Mouse (Mus musculus): ENCODE results near the gene Selenoi.
"Not testable (repeated sequence)": the region's sequence is repeated elsewhere in the genome, so short reads cannot be mapped to it uniquely, and the experiment has no call there.

The Selenoi gene

DNA sequence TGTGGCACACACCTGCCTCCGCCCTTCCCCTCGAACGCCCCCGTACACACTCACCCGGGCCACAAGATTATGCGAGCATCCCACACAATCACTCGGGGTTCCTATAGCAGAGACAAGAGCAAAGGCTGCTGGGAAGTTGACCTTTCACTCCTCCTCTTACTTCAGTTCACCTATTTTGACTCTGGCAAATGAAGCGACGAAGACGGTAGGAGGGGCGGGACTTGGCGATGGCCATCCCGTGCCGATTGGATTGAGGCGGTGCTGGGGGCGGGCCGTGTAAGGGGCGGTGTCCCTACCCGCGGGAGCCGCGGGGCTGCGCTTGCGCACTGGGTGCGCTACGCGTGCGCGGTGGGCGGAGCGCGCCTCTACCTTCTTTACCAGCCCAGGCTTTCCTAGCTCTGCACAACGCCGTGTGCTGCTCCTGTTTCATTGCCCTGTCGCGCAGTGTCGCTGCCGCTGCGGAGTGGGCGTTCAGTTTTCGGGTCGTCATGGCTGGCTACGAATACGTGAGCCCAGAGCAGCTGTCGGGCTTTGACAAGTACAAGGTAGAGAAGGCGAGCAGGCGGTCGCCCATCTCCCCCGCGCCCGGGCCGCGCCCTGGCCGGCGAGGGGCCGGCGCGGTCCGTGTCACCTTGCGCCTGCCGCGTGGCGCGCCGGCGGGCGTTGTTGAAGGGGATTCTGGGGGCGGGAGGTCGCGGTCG, at the start of gene Selenoi:
Selenoi (plus strand) TSS at position 311 of the 701 bp plus-strand sequence.
- DNase-seq, result peak; percentile 98

DNA sequence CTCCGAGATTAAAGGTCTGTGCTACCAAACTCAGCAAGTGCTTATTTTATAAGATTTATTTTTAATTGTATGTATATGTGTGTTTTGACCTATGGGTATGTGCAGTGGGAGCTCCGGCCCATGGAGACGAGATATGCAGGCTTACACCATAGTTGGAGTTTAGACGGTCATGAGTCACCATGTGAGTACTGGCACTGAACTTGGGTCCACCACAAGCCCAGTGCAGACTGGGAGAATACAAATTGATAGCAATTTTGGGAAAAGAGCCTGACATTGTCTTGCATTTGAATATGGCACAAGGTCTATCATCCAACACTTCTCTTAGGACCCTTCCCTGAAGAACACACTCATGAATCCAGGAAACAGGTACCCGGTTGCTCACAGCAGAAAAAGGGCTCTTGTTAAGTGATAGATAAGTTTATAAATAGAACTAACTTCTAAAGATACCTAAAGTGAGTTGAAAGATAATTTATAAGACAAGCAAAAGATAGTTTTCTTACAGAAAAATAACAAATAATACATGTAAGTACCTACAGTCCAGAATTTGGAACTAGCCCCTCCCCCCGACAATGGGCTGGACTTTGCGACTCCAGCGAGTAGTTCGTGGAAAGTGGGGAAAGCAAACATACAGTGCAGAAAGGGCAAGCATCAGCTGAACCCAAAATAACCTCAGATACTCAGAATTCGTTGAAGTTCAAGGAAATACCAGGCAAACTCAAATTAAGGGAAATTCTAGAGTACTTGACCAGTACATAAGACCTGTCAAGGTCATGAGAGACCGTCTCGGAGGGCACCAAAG, 44.5 kb upstream of the Selenoi start:
- DNase-seq, result no peak

DNA sequence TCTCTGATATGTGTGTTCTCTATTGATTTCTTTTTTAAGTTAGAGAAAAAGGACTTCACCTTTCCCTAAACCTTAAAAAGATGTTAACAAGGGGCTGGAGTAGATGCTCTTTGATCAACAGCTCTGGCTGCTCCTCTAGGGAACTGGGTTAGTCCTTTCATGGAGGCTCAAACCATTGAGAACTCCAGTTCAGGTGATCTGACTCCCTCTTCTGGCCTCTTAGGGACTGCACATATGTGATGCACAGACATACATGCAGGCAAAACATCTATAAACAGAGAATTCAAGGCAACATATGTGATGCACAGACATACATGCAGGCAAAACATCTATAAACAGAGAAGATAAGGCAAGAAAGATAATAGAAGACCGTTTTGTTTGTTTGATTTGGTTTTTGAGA, 39.9 kb upstream of the Selenoi start:
- DNase-seq, result peak; percentile 20

DNA sequence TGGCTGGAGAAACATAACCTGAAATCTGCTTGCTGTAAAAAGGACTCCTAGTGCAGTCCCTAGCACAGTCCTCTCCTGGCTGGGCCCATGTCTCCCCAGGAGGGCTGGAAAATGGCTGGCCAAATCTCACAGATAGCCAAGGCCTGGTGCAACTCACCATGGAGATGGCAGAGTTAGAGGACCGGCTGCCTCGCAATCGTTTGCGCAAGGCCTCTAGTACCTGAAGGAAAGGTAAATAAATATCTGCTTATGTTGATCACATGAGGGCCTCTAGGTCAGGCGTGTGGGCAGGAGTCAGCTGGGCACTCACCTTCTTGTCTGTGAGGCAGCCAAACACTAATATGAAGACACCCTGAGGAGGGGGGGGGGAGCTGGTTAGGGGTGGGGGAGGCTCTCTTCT, 37.0 kb upstream of the Selenoi start:
- no peak for DNase-seq

DNA sequence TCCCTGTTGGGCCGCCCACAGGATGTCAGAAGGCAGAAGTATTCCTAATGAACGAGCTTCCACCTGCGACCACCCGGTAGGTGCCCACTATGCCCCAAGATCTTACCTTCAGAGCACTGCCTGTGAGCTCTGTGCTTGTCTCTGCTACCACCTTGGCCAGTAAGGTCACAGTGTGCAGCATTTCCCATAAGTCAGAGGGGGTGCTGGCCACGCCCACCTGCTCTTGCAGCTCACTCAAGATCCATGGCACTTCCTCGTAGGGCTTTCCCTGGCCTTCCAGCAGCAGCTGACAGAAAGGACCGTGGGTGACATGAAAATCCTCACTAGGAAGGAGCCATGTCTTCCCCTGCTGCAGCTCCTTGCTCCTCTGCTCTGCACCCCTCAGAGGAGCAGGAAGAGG, 34.1 kb upstream of the Selenoi start:
- no peak for DNase-seq

DNA sequence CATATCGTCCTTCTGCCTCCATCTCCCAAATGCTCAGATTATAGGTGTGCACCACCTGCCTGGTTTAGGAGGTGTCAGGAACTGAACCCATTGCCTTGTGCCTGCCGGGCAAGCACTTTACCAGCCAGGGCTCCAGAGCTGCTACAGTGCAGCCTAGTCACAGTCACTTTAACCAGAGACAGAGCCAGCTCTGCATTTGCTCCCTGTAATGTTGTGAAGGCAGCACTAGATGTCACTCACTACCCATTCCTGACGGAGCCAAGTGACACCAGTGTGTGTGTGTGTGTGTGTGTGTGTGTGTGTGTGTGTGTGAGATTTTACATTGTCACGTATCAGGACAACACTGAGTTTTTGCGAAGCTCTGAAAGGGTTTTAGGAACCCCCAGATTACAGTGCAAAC, 30.9 kb upstream of the Selenoi start:
- DNase-seq, result peak; percentile 70

DNA sequence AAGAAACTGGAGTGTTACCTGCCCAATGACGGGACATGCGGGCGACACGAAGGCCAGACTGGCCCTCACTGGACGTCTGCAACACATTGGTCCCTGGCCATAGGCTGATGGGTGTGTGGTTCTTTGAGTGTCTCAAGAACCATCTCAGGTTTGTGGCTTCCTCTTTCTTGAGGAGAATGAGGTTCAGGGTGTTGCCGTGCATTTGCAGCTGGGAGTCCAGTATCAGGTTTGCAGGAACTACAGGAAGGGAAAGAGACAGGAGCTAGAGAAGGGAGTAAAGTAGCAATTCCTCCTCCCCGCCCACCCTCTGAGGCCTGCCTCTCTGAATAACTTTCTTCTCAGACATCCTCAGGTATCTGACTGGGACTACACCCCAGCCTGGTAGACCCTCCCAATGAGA, 30.2 kb upstream of the Selenoi start:
- no peak for DNase-seq

DNA sequence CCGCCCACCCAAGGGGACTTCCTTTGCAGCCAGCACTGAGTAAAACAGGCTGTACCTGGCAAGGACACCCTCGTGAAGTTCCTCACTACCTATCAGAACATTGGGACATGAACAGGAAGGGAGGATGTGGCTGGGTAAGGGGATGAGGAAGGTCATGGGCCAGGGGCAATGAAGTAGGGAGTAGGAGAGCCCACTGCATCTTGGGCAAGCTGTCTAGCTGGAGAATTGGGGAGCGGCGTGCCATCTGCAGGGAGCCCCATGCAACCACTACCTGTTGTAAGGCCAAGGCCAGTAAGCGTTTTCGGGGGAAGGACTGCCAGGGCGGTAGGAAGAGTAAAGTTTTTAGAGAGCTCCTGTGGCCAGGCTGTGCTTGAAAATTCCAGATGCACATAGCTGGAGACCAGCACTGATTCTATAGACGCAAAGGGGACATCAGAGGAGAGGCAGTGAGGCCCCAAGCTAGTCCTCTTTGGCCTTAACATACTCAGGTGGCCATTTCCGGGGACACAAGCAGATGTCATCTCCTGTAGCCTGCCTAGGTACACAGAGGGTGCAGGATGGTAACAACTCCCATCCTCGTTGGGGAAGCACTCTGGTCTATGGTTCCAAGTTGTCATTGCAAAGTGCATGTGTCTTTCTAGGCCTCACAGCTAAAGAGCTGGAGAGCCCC, 29.0 kb upstream of the Selenoi start:
- DNase-seq, result no peak

DNA sequence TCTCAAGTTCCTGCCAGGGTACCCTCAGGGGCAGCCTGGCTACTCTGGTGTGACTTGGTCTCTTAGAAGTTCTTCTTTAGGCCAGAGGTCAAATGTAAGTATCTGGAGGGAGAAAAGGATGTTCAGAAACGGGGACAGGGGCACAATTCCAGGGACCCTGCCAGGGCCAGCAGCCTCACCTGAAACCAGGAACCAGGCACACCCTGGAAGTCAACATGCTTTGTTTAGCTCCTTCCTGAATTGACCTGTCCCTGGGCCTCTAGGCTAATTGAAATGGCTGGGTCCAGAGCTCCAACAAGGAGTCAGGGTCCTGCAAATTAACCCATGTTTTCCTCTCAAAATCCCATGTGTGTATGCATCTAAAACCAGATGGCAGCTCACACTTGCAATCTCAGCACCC, 27.9 kb upstream of the Selenoi start:
- DNase-seq, result no peak

DNA sequence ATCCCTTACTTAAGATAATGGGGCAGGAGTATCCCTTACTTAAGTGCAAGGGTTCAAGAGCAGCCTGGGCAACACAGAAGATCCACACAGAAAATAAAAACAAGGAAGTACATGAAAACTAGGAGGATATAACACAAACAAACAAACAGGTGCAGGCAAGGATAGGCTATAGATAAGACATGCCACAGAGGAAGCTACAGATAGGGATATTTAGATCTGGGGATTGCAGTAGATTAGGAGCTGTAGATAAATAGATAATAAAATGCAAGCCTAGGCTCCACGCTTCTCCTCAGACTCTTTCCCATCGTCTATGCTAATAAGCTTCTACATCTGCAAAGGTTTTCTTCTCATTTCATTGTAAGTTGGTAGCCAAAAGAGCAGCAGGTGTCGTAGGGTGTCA, 27.3 kb upstream of the Selenoi start:
- DNase-seq, result no peak

DNA sequence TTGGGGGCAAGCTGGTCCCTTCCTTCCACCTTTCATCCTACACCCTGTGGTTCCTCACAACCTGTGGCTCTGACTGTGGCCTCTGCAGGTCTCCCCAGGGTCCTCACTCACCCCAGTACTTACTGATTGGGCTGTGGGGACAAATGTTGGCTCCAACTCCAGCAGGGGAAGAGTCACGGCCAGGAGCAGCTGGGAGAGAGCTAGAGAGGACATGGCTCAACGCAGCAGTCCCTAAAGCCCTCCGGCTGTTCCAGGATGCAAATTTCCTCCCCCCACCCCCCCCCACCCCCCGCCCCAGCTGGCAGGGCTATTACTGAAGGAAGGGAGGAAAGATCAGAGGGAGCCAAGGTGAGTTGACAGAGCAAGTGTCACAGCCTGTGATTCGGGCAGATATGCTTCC, 26.9 kb upstream of the Selenoi start, which contains the start of gene Adgrf3:
Adgrf3 (minus strand) TSS at position 230 of the 400 bp plus-strand sequence.
- DNase-seq, result no peak

DNA sequence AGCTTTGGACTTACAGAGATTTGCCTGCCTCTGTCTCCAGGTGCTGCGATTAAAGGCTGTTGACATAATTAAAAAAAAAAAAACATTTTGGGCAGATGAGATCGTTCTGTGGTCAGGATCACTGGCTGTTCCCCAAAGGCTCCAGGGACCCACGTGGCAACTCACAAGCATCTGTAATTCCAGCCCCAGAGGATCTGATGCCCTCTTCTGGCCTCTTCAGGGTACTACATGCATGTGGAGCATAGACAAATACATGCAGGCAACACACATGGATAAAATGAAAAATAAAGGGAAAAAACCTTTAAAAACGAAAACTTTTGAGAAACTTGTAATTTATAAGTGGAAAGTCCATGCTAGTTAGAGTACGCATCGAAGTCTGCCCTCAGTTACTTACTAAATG, 25.1 kb upstream of the Selenoi start:
- peak; percentile 61 for DNase-seq

DNA sequence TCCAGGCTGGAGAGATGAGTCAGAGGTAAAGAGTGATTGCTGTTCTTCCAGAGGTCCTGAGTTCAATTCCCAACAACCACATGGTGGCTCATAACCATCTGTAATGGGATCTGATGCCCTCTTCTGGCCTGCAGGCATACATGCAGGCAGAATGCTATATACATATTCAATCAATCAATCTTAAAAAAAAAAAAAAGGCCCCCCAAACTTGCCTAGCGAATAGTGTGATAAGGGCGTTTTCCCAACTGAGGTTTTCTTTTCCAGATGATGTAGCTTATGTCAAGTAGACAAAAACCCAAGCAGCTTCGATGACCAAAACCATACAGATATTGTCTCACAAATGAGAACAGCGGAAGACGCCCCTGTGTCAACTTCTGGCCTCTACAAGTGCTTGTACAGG, 21.6 kb upstream of the Selenoi start:
- DNase-seq, result not testable (repeated sequence)

DNA sequence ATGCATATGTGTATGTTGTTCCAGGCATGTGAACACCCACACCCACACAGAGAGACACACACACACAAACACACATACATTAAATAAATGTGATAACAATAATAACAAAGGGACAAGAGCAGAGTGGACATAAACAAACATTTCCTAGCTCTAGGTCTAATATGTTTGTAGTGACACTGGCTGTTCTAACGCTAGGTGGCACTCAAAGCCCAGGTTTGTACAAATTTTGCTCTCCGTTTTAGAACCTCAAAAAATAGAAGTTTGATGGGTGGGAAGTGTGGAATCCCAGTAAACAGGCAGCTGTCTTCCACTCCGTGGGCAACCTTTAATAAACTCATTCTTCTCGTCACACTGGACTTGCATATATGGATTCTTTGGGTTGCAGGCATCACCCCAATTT, 17.5 kb upstream of the Selenoi start:
- peak; percentile 69 for DNase-seq

DNA sequence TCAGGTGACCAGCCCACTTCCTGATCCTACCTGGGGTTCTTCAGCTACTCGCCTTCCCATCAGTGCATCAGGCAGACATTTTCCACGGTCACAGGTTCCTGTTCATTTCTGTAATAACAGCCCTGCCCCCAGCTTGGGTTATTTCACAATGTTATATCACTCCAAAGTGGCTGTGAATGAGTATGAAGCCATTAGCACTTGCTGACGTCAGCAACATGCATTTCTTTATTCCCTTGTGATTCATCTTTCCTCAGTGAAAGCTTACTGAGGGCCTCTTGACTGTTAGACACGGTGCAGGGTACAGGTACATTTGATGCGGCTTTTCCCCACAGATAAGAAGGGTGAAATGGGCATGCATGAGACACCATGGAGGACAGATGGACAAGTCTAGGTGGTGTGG, 16.4 kb upstream of the Selenoi start:
- DNase-seq, result no peak

DNA sequence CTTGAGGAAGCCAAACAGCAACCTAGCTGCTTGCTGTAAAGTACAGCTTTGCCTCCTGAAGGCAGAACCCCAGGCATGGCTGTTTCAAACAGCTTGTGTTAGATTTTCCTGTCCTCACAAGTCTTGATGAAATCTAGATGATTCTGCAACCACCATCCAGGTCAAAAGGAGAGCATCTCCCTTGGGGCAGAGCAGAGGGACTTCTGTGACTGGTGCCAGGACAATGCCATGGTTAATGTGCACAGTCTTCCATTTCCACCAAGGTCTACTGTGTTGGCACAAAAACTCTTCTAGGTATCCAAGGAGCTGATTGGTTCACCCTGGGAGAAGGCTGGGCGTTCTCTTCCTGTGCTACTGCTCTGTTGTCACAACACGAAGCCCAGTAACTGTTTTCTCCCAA, 12.7 kb upstream of the Selenoi start:
- no peak for DNase-seq

DNA sequence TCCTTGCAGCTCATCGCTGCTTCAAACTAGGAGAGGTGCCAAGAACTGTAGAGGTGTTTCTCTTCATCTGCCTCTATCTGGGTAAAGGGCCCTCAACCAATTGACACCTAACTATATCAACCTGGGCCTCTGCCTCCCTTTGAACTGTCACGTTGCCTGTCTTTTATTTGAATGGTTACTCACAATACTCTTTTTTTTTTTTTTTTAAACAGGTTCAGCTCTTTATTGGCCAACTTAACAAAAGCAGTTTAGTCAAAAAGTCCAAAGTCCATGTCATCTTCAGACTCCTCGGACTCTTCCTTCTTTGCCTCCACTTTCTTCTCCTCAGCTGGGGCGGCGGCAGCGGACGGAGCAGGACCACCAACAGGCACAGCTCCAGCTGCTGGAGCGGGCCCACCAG, 11.7 kb upstream of the Selenoi start:
- no peak for DNase-seq

DNA sequence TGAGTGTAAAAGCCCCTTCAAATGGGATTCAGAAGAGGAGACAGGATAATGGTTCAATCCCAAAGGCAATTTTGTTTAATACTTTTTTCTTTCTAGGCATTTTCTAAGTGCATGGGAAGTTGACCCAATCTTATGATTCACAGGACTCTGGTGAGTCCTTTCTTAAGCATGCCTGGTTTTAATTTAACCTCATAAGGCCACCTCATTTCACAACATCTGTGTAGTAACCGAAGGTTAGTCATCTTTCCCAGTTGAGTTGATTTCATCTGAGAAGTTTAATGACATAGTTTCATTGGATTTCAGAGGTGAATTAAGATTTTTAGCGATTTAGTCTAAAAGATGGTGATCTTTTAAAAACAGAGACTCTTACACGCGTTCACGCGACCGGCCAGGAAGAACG, 9.7 kb upstream of the Selenoi start:
- no peak for DNase-seq

DNA sequence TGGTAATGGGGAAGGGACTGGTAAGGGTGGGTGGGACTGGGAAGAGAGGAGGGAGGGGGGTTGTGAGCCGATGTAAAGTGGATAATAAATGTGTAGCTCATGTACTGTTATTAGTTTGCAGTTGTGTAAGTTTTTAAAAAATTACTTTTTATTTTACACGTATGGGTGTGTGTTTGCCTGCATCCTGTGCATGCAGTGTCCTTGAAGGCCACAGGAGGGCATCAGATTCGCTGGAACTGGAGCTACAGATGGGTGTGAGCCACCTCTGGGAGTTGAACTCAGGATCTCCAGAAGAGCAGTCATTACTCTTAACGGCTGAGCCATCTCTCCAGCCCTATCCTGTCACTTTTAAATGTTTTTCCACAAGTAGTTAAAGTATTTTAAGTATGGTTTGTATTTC, 1.5 kb upstream of the Selenoi start:
- peak; percentile 21 for DNase-seq

DNA sequence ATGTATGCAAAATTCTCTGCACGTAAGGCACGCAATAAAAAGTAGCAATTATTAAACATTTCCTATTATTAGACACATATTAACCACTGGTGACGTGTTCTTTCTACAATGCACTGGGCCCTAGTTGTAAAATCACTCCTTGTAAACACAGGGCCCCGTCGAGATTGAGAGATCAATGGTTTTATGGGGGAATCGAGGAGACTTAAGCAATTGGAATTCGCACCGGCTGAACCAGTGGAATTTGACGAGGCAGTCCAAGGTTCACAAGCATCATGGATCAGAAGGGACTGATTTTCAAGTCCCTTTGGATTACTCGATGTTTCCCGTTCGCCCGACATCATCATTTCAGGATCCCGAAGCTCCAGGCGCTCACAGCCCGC, 500 bp upstream of the Selenoi start:
- DNase-seq, result no peak

DNA sequence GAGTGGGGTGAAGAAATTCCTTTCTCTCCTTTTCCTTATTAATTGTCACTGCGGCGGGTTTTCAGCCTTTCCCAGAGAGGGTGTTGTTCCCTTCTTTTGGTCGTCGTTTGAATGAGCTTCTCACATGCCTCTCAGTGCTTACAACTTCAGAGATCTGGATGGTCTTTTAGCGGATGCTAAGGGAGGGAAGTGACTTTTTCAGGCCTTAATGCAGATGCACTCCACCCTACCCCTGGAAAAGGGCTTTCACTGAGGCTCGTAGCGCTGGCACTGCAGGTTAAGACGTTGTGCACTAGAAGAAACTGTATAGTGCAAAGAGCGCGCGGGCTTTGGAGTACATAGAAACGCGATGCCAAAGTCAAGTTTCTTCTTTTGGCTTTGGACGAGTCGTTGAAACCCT, 661 bp downstream of the Selenoi start:
- DNase-seq, result no peak

DNA sequence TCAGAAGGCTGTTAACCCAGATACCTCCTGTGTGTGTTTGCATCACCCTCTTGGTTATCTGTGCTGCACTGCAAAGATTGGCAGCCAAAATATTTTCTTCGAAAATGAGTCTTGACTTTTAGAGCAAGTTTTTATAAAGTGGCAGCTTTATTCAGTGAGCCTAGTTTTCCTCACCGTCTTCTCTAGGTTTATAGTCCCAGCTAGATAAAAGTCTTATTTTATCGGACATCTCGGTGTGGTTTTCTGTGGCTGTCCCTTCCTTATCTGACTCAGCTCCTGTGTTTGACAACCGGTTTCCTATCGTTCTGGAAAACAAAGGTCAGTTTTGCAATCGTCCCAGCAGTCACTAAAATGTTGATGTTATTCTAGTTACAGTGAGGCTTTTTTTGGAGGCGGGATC, 1.6 kb downstream of the Selenoi start:
- no peak for DNase-seq

DNA sequence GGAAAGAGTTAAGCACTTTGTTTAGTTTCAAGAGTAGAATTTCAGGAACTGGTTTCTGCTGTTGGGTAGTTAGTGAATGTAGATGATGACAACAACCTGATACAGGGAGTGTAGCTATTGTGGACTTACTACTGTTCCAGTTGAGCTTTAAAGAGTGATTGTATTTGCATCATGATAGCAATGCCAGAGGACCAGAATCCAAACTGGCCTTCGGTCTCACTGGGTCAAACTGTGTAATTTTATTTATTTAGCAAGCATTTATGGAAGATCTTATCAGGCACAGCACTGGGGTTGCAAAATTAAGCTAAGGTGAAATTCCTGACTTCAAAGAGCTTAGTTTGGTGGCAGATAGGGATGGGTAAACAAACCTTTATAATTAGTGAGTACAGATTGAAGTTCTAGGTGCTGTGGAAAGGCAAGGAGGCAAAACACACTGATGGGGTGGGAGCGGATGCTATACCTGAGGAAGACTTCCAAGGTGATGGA, 3.3 kb downstream of the Selenoi start:
- DNase-seq, result no peak

DNA sequence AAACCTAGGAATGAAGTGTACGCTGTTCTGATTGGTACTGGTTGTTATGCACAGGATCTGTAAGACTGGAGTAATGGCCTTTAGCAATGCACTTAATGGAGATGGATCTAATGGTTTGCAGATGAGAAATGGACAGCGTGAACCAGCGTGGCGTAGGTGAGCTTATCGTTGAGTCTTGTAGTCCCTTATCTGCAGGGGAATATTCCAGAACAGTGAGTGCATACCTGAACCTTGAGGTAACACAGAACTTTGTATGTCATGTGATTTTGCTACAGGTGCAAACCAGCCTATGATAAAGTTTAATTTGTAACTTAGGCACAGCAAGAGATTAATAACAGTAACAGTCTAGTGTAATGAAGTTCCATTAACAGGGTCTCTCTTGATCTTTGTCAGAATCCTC, 6.2 kb downstream of the Selenoi start:
- DNase-seq, result no peak
